Mouse (Mus musculus): ENCODE data around the gene Pcbp2. TPM values are rescaled to one million over a fixed set of nuclear protein-coding genes. Genes with fewer than 3 reads are reported as not detected.

Pcbp2 gene
- polyA plus RNA-seq, 1 experiment = 834 TPM

- no peak overlapping the region for H3K4me3 ChIP-seq (ENCODE audit: insufficient read depth, low read depth, low read length)
- H3K27ac ChIP-seq (ENCODE audit: insufficient read depth, low read depth, low read length) = no peak overlapping the region
- peaks cover 25% of the 10 kb centered on the region for H3K4me1 ChIP-seq (ENCODE audit: control insufficient read depth, insufficient read depth, low read length)
- TF ChIP-seq POLR2A (IDR thresholded peaks at IDR 0.05; ENCODE audit: insufficient read depth, low read depth, low read length) (no peak), CTCF (IDR thresholded peaks at IDR 0.05; ENCODE audit: insufficient read depth, low read depth, low read length) (no peak)
Observed at GRCm38 (mm10) chr15:102507561-102507960, 37.2 kb downstream of the Pcbp2 start.

GRCm38 (mm10) chr15:102508336-102508735, 38.0 kb downstream of the Pcbp2 start:
- no peak overlapping the region for H3K4me3 ChIP-seq (ENCODE audit: insufficient read depth, low read depth, low read length)
- WGBS = 69% methylated on average over 3 of the region's 3 CpGs
- TF ChIP-seq CTCF (IDR thresholded peaks at IDR 0.05; ENCODE audit: insufficient read depth, low read depth, low read length) (no peak), POLR2A (IDR thresholded peaks at IDR 0.05; ENCODE audit: insufficient read depth, low read depth, low read length) (no peak)
- H3K27ac ChIP-seq (ENCODE audit: insufficient read depth, low read depth, low read length) = no peak overlapping the region
- H3K4me1 ChIP-seq (ENCODE audit: control insufficient read depth, insufficient read depth, low read length) = peaks cover 25% of the 10 kb centered on the region

- WGBS = 2% methylated on average over 9 of the region's 9 CpGs
- Histone ChIP-seq H3K4me3 (ENCODE audit: insufficient read depth, low read depth, low read length) (peak overlapping the region; percentile 67), H3K27ac (ENCODE audit: insufficient read depth, low read depth, low read length) (peak overlapping the region; percentile 74), H3K4me1 (ENCODE audit: control insufficient read depth, insufficient read depth, low read length) (peaks cover 23% of the 10 kb centered on the region)
- no peak for TF ChIP-seq POLR2A (IDR thresholded peaks at IDR 0.05; ENCODE audit: insufficient read depth, low read depth, low read length)
- TF ChIP-seq CTCF (IDR thresholded peaks at IDR 0.05; ENCODE audit: insufficient read depth, low read depth, low read length) = no peak
Observed at GRCm38 (mm10) chr15:102510110-102510509, 39.8 kb downstream of the Pcbp2 start.

GRCm38 (mm10) chr15:102510590-102511284, 40.4 kb downstream of the Pcbp2 start:
- 2% methylated on average over 34 of the region's 34 CpGs for WGBS
- TF ChIP-seq POLR2A (IDR thresholded peaks at IDR 0.05; ENCODE audit: insufficient read depth, low read depth, low read length) = peak; percentile 37
- no peak for TF ChIP-seq CTCF (IDR thresholded peaks at IDR 0.05; ENCODE audit: insufficient read depth, low read depth, low read length)
- Histone ChIP-seq H3K4me1 (ENCODE audit: control insufficient read depth, insufficient read depth, low read length) (peaks cover 22% of the 10 kb centered on the region), H3K4me3 (ENCODE audit: insufficient read depth, low read depth, low read length) (peak overlapping the region; percentile 67), H3K27ac (ENCODE audit: insufficient read depth, low read depth, low read length) (peak overlapping the region; percentile 74)

- TF ChIP-seq POLR2A (IDR thresholded peaks at IDR 0.05; ENCODE audit: insufficient read depth, low read depth, low read length) (no peak), CTCF (IDR thresholded peaks at IDR 0.05; ENCODE audit: insufficient read depth, low read depth, low read length) (no peak)
- Histone ChIP-seq H3K27ac (ENCODE audit: insufficient read depth, low read depth, low read length) (peak overlapping the region; percentile 72), H3K4me3 (ENCODE audit: insufficient read depth, low read depth, low read length) (peak overlapping the region; percentile 67; the same call in 1 of the 2 replicates), H3K4me1 (ENCODE audit: control insufficient read depth, insufficient read depth, low read length) (peaks cover 26% of the 10 kb centered on the region)
- WGBS = 18% methylated on average over 6 of the region's 6 CpGs
Observed at GRCm38 (mm10) chr15:102511285-102511833, 41.0 kb downstream of the Pcbp2 start.

- peaks cover 26% of the 10 kb centered on the region for H3K4me1 ChIP-seq (ENCODE audit: control insufficient read depth, insufficient read depth, low read length)
- no peak for TF ChIP-seq POLR2A (IDR thresholded peaks at IDR 0.05; ENCODE audit: insufficient read depth, low read depth, low read length)
- no peak for TF ChIP-seq CTCF (IDR thresholded peaks at IDR 0.05; ENCODE audit: insufficient read depth, low read depth, low read length)
- no peak overlapping the region for H3K4me3 ChIP-seq (ENCODE audit: insufficient read depth, low read depth, low read length)
- 38% methylated on average over 5 of the region's 5 CpGs for WGBS
- H3K27ac ChIP-seq (ENCODE audit: insufficient read depth, low read depth, low read length) = no peak overlapping the region
Observed at GRCm38 (mm10) chr15:102512010-102512409, 41.7 kb downstream of the Pcbp2 start.

GRCm38 (mm10) chr15:102512471-102512870, 42.1 kb downstream of the Pcbp2 start:
- H3K27ac ChIP-seq (ENCODE audit: insufficient read depth, low read depth, low read length) = no peak overlapping the region
- TF ChIP-seq POLR2A (IDR thresholded peaks at IDR 0.05; ENCODE audit: insufficient read depth, low read depth, low read length) = no peak
- no peak for TF ChIP-seq CTCF (IDR thresholded peaks at IDR 0.05; ENCODE audit: insufficient read depth, low read depth, low read length)
- peaks cover 26% of the 10 kb centered on the region for H3K4me1 ChIP-seq (ENCODE audit: control insufficient read depth, insufficient read depth, low read length)
- H3K4me3 ChIP-seq (ENCODE audit: insufficient read depth, low read depth, low read length) = no peak overlapping the region

GRCm38 (mm10) chr15:102513004-102513403, 42.7 kb downstream of the Pcbp2 start:
- Histone ChIP-seq H3K27ac (ENCODE audit: insufficient read depth, low read depth, low read length) (no peak overlapping the region), H3K4me3 (ENCODE audit: insufficient read depth, low read depth, low read length) (no peak overlapping the region), H3K4me1 (ENCODE audit: control insufficient read depth, insufficient read depth, low read length) (peaks cover 26% of the 10 kb centered on the region)
- WGBS = 75% methylated on average over 3 of the region's 3 CpGs
- TF ChIP-seq CTCF (IDR thresholded peaks at IDR 0.05; ENCODE audit: insufficient read depth, low read depth, low read length) (no peak), POLR2A (IDR thresholded peaks at IDR 0.05; ENCODE audit: insufficient read depth, low read depth, low read length) (no peak)

GRCm38 (mm10) chr15:102515261-102515660, 44.9 kb downstream of the Pcbp2 start:
- WGBS = 73% methylated on average over 2 of the region's 2 CpGs
- no peak overlapping the region for H3K4me3 ChIP-seq (ENCODE audit: insufficient read depth, low read depth, low read length)
- TF ChIP-seq POLR2A (IDR thresholded peaks at IDR 0.05; ENCODE audit: insufficient read depth, low read depth, low read length) (no peak), CTCF (IDR thresholded peaks at IDR 0.05; ENCODE audit: insufficient read depth, low read depth, low read length) (no peak)
- no peak overlapping the region for H3K27ac ChIP-seq (ENCODE audit: insufficient read depth, low read depth, low read length)
- H3K4me1 ChIP-seq (ENCODE audit: control insufficient read depth, insufficient read depth, low read length) = peaks cover 31% of the 10 kb centered on the region

All from olfactory bulb, adult 2 months (tissue).